Mouse (Mus musculus) heart, adult 8-10 months (tissue): ENCODE measurements around the gene Tmcc2. TPM values are rescaled to one million over a fixed set of nuclear protein-coding genes. Genes with fewer than 3 reads are reported as not detected.

ENCODE experiments used
- DNase-seq: peaks from one replicate; pipeline ENCODE4 v3.0.0; 2022; ENCODE audit warnings: low spot score
- total RNA-seq, 4 experiments: library from RNA; stranded (reverse); gene quantifications; 2 replicates each; pipeline ENCODE4 v1.2.4; 2022

Tmcc2 gene
- 10 to 100 TPM; 27.5 to 31.3 (median 28.9) TPM for total RNA-seq

DNA sequence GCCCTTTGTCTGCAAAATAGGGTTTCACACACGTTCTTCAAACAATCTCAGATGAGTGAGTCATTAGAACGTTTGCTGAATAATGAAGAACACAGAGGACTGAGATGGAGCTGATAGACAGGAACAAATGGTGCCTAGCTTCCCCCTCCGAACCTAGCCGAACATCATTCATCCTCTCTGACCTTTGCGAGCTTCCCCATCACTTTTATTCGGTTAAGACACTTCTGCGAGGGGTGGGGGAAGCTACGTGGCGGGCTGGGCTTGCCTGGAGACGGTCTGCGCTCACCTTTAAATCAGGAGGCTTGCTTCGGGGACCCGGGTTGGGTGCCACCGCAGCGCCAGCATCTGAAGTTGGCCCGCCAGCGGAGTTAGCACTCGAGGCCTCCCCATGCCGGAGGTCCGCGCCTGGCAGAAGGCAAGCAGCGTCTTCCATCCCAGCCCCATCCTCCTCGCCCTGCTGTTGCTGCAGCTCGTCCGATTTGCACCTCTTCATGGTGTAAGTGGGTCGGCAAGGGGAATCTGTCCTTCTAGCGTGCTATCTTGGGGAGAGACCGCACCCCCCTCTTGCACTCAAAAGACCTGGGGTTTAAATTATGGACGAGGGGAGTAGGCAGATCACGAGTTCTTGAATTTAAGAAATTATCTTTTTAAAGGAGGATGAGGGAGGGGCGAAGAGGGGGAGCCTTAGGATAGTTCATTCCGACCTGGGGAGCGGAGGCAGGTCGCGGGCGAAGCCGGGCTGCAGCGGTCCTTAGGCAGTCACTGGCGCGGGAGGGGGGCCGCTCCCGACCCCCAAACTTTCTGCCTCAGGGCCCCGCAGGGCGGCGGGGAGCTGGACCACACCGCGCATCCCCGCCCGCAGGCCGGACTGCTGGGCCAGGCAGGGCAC is at the start of gene Tmcc2:
Gene Tmcc2, minus strand, starts transcription at position 591 of the 889 bp plus-strand sequence.
- no peak for DNase-seq

GRCm38 (mm10) chr1:132437389-132437788 is 46.3 kb upstream of the Tmcc2 start:
- no peak for DNase-seq

- DNase-seq: no peak
These were observed 45.9 kb upstream of the Tmcc2 start for GRCm38 (mm10) chr1:132436960-132437359.

GRCm38 (mm10) chr1:132436320-132436958 is 45.4 kb upstream of the Tmcc2 start:
- peak; percentile 45 for DNase-seq

- DNase-seq: no peak
These were observed 43.0 kb upstream of the Tmcc2 start for GRCm38 (mm10) chr1:132434032-132434431.

DNA sequence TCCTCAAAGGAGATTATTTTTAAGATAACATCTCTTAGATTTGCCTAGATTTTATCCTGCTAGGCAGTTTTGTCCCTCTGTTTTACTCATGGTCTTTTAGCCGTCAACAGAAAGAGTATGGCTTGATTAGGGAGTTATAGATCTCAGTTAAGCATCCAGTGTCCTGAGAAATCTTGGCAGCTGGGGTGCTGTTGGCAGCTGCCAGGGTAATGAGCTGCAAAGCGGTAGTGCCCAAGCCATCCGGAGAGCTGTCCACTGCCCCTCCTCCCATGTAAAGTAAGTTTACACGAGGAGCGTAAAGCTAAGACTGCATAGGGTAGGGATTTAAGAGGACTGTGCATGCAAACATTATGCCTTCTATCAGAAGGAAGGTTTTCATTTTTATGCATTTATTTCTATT is 42.3 kb upstream of the Tmcc2 start:
- DNase-seq: no peak

DNA sequence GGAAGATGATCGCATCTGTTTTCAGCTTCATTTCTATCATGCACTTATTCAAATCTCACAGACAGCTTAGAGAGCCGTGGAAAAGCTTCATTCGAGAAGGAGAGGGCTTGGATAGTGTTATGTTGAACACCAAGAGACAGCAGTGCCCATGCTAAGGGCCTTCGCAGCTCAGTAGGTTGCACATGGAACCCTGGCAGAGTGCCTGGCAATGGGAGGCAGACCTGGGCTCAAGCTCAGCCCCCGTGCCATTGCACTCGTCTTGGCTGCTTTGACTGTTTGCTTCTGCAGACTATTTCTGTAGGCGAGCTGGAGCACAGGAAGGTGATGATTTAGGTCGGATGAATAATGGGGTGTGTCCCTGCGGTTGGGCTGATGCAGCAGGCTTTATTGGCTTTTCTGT is 40.6 kb upstream of the Tmcc2 start:
- no peak for DNase-seq

DNA sequence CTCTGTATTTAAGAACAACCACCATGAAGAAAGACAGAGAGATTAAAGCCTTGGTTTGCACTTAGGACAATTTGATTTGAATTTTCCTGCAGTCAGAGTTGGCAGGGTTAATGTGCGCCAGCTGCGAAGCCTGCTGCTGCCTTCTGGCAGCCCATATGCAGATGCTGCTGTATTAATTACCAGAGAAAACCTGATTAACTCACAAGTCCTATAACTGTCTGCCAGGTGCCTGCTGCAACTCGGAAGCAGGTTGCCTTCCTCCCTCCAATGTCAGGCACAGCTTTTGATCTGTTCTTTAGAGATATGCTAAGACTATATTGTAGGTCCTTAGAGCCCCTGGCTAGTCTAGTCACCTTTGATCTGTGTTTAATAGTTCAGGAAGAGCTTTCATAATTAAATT is 39.7 kb upstream of the Tmcc2 start:
- DNase-seq: no peak

GRCm38 (mm10) chr1:132425600-132425999 is 34.5 kb upstream of the Tmcc2 start:
- DNase-seq: no peak

DNA sequence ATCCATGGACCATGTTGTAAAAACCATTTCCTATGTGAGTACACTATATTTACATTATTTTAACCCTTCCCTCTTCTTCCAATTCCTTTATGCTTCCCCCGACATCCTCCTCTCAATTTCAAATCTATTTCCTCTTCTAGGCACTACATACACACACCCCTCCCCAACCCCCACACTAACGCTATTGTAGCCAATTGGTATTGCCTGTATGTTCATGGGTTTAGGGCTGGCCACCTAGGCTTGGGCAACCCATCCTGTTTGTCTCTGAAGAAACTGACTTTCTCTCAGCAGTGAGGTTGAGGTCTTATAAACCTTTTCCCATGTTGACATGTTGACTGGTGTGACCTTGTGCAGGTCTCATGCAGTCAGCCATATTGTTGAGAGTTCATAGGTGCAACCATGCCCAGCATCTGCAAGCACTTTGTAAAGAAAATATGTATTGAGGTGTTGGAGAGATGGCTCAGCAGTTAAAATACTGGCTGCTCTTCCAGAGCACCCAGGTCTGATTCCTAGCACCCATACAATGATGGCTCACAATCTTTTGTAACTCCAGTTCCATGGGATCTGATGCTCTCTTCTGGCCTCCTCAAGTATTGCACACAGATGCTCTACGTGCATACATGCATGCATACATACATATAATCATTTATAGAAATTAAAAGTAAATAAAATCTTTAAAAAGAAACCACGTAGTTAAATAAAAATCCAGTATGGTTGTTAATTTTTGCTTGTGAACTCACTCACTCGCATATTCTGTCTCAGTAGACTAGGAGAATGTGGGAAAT is 32.0 kb upstream of the Tmcc2 start:
- no peak for DNase-seq

- DNase-seq: no peak
These were observed 29.6 kb upstream of the Tmcc2 start for GRCm38 (mm10) chr1:132420662-132421061.

- DNase-seq: no peak
These were observed 29.1 kb upstream of the Tmcc2 start for GRCm38 (mm10) chr1:132420206-132420605.

DNA sequence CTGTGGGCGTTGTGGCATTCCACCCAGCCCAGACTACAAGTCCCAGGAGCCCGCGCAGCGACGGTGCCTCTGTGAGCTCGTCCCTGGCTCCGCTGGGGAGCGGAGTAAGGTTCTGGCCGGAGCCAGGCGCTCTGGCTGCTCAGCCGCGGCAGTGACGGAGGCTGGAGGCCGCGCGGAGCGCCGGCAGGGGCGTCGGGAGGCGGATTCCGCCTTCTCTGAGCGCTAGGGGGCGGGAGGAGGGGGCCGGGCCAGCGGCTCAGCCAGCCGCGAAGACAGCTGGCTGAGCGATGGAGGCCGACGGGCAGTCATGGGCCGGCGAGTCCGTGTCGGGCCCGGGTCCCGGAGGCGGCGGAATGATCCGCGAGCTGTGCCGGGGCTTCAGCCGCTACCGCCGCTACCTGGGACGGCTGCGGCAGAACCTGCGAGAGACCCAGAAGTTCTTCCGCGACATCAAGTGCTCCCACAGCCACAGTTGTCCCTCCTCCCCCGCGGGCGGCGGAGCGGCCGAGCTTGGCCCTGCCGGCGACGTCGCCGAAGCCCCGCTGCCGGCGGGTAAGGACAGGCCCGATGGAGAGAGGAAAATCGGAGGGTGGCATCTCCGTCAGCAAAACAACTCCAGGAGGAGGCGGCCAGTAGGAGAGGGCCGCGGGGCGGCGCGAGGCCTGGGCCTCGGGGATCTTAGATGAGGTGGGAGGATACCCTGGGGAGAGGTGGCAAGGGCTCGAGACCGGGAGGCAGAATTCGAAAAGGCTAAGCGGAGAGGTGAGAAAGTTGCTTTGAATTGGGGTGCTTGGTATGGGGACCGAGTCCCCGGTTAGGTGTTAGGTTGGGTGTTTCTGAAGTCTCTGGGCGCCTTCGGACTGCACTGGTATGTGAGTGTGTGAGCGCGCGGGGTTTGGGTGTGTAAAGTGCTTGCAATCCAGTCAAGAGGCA is 26.5 kb upstream of the Tmcc2 start, which contains the start of gene Dstyk:
Gene Dstyk, plus strand, starts transcription at position 237 of the 933 bp plus-strand sequence.
- peak; percentile 92 for DNase-seq

- no peak for DNase-seq
These were observed 25.8 kb upstream of the Tmcc2 start for GRCm38 (mm10) chr1:132416943-132417290.

GRCm38 (mm10) chr1:132416244-132416942 is 25.3 kb upstream of the Tmcc2 start:
- peak; percentile 16 for DNase-seq

DNA sequence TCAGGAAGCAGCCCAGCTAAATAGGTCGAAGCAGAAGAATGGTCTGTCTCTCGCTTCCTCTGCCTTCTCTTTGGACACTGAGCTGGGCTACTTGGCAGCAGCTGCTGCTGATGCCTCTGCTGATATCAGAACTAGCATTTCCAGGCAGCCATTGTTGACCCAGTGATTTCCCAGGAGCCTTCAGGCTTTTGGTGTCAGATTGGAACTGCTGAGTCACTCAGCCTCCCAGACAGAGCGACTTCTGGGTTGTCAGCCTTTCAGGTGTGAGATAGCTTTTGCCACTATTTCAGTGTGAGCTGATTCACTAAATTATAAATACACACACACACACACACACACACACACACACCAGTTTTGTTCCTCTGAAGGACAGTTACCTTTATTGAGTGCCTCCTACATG is 19.6 kb upstream of the Tmcc2 start:
- DNase-seq: no peak

- DNase-seq: no peak
These were observed 10.8 kb upstream of the Tmcc2 start for GRCm38 (mm10) chr1:132401843-132402242.

DNA sequence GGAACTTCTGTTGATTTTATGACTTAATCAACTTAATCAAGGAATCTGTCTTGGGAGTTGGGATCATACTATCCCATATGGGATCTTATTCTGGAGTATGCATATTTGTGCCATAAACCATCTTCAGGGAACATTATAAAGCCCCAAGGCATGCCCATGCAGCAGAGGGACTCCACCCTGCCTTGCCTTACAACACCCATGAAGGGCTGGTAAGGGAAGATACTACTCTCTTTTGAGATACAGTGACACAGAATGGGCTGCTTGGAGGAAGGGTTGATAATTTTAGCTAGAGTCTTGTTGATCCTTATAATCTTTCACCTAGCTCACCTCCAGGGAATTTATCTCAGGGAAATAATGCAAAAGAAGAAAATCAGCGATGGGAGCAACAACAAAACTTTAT is 9.5 kb upstream of the Tmcc2 start:
- no peak for DNase-seq

DNA sequence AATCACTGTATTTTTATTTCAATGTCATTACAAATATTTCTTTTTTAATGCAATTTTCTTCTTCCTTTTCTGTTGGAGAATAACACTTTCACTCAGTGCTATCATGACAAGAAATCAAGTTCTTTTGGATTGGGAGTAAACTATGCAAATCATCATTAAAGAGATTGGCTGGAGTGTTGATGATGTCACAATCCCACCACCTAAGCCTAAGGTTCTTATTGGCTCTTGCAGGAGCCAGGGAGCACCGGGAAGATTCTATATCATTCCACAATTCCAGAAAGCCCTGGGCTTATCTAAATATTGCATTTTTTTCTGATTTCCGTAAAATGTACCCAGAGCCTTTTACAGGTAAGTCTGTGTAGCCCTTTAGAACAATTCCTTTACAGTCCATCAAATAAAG is 5.6 kb upstream of the Tmcc2 start:
- DNase-seq: no peak

DNA sequence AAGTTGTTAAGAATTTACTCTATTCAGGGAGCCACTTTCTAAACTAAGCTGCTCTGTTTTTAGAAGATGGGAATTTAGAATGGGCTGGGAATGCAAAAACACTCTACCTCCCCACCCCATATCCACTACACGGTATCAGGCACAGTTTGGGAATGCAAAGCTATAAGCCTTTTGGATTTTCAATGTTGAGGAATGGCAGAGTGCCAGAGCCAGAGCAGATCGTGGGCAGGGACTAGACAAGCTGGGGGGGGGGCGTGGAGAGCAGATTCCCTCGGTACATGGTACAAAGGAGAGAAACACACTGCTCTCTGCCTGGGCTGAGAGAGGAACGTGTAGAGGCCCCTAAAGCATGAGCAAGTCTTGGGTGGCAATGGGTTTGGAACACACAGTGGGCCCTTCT is 1.8 kb upstream of the Tmcc2 start:
- no peak for DNase-seq
